Mouse (Mus musculus): ENCODE data around the gene Nostrin. TPM values are rescaled to one million over a fixed set of nuclear protein-coding genes. Genes with fewer than 3 reads are reported as not detected.

Gene Nostrin
- total RNA-seq, 2 experiments from 2014 or later = not detected

DNA sequence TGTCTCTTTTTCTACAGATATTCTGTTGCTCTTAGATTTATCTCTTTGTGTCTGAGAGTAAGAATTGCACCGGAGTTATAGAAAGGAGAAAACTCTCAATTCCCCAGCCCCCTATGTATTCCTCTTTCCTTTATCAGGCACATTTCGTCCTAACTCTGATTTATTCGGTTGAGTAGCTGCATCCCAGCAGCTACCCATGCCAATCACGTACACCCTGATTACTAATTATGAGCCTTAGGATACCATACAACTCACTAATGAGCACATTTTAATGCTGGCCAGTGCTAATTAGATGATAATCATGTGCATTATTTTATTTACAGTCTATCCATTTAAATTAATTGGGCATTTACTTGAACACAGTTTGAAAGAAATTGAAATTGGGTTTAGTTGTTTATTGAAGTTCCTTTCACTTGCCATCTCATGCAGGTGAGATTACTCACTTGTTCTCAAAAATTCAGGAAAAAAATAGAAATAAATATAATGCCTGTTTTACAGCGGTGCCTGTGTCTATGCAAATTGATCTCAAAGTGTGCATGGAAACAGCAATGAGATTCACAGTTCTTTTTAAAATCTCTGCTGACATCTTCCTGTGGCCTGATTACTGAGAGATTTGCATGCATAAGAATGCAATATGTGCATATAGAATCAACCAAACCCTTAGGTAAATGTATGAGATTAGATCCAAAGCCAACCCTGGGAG lies 99.5 kb downstream of the Nostrin start:
- ATAC-seq (replicated peaks; ENCODE audit: low FRiP score, low TSS enrichment, poor library complexity, severe bottlenecking) = no peak

Other genes starting within 250 kb of the Nostrin start
- 46.4 and 64.2 TPM in 2 replicates for gene Spc25, start 70.4 kb downstream of the Nostrin start, total RNA-seq (2014; fragmentation: Nextera tagmentation)
- gene Spc25, start 70.4 kb downstream of the Nostrin start, total RNA-seq (2017) = 88.6 and 110 TPM in 2 replicates
- gene G6pc2, start 75.3 kb downstream of the Nostrin start, total RNA-seq (2014; fragmentation: Nextera tagmentation) = not detected in 2 replicates
- gene G6pc2, start 75.3 kb downstream of the Nostrin start, total RNA-seq (2017) = not detected in 2 replicates
- not detected in 2 replicates for gene Abcb11, start 206.8 kb downstream of the Nostrin start, total RNA-seq (2014; fragmentation: Nextera tagmentation)
- not detected in 2 replicates for gene Abcb11, start 206.8 kb downstream of the Nostrin start, total RNA-seq (2017)
- gene Dhrs9, start 244.6 kb downstream of the Nostrin start, total RNA-seq (2014; fragmentation: Nextera tagmentation) = 0.37 TPM in 1 of 2 replicates, not detected in the other
- 0.23 and 0.33 TPM in 2 replicates for gene Dhrs9, start 244.6 kb downstream of the Nostrin start, total RNA-seq (2017)